Mouse (Mus musculus) urinary bladder, postnatal 10 days (tissue): ENCODE data around the gene Gcm1.

Source experiments
- DNase-seq: peaks from one replicate; pipeline ENCODE4 v3.0.0; 2022; ENCODE audit warnings: low spot score

The Gcm1 gene

DNA sequence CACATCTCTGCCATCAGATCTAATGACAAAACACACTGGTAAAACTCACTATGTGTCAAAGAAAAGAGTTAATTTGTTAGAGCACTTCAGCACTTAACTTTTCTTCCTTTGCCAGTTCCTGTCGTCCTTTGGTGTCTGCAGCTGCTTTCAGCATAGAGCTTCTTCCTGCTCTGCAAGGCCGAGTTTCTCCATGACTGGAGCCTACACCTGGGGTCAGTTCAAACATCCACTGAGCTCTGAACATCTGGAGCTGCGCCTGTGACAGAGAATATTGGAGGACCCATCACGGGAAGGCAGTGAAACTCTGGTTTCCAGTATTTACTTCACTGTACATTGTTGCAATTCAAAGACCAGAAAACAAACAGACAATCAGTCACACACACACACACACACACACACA is 49.7 kb downstream of the Gcm1 start:
- DNase-seq: no peak

DNA sequence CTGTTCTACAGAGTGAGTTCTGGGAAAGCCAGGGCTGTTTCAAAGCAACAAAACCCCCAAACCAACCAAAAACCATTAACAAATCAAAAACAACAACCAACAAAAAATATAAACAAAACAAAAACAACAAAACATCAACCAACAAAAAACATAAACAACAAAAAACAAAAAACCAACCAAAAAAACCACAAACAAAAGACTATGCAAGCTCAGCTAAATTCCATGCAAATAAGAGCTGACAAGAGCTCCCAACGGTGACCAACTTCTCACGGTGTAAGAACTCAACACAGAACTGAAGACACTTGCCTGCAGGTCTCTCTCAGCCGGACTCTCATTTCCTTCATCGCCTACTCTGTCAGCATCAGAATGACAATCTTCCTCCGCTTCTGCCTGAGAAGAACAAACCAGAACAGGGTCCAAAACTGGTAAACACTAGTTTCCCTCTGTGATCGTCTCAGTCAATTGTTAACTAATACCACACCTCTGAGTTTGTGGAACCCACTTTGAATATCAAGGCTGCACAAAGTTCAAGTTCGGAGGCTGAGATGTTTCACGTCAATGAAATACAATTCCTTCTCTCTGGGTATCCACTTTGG is 52.3 kb downstream of the Gcm1 start:
- no peak for DNase-seq

DNA sequence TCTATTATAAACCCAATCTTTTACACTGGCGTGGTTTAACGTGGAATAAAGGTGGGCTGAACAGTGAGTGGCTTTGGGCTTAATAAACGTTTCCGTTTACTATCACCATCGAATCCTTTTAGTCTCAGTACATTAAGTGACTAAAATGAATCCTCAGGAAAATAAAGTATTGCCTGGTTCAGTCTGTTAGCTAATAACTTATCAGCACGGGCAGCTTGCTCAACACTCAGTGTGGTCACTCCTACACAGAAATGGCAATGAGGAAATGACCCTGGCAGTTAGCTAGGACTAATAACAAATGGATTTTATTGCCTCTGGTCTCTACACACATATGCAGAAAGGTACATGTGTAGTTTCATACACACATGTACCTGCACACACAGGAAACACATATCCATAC is 53.2 kb downstream of the Gcm1 start:
- no peak for DNase-seq

DNA sequence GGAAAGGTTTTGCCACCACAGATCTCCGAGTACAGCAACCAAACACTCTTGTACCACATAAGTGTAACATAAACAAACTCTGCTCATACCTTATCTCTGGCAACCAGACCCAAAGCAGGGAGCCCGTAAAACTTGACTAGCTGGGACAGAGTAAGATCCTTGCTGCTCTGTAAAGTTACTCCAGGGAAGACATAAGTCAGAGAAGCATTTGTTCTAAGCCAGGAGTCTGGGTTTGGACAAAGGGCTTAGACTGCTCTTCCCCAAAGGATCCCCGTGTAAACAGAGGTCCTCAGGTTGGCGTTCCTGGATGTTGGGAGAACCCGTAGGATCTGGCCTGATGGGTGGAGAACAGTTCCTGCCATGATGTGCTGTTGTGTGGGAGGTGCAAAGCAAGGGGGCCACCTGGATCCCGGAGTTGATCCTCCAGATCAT is 53.8 kb downstream of the Gcm1 start:
- no peak for DNase-seq

DNA sequence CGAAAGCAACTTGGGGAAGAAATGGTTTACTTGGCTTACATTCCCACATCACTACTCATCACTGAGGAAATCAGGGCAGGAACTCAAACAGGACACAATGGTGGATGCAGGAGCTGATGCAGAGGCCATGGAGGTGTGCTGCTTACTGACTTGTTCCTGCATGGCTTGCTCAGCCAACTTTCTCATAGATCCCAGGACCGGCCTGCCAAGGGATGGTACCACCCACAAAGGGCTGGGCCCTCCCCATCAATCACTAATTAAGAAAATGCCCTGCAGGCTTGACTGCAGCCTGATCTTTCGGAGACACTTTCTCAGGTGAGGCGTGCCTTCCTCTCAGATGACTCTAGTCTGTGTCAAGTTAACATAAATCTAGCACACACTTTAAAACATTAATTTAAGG is 55.1 kb downstream of the Gcm1 start:
- DNase-seq: no peak

DNA sequence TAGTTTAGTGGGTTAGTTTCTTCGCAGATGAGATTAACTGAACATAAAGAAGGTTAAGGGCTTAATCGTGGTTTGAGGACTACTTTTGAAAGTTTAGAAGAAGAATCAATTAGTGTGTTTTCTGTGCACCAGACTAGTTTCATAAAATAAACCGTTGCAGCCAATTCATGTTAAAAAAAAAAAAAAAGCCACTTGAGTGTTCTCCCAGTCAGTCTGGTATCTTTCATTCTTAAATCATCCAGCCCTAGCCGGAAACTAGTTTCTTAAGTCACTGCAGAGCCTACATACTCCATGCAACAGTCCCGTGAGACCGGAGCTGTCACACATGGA is 55.8 kb downstream of the Gcm1 start:
- no peak for DNase-seq

DNA sequence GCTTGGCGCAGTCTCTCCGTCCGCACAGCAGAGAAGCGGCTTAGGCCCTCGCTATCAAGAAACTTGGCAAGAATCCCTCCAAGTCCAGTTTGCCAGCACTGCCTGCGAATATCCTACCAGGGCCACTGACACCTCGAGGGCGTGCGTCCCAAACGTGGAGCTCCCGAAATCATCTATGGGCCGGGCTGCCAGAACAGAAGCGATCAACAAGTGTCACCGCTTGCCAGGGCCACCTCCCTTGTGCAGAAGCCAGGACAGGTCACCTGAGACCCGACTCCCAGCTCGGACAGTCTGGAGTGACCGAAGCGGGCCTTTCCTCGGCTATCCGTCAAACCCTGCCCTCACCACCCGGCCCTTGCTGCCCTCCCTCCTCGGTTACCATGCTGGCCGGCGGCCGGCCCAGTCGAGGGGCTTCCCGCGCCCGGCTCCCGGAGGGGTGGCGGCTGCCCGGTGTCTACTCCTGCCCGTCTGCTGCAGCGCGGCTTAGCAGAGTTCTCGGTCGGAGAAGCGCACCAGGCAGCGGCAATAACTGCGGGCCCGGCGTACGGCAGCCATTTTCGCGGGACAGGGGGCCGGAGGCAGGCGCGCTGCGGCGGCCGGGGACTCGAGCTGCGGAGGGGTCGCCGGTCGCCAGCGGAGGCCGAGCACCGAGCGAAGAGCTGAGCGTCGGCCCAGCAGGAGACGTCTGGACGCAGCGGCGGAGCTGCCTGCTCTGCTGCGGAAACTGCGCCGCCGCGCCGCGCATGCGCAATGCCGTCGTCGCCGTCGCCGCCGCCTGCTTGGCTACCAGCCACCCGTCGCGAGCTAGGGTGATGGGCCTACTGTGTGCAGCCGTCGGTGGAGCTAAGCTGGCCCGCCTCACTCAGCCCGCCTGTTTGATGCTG is 56.4 kb downstream of the Gcm1 start:
- DNase-seq: peak; percentile 29

DNA sequence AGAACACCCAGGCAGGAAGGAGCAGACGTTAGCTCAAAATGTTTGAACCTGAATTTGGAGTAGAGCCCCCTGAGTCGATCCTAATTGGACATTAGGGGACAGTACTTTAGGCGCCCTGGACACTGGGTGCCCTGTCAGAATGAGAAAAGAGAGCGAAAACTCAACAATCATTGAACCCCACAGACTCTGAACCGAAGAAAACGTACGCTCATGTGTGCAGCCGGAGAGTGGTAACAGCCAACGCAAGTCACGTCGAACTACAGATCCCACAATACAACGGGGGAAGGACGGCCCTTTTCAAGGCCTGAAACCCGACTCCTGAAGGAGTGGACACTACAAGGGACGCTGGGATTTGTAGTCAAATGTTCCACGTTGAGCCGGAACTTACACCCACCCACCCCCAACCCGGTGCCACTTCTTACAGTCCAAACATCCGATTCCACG is 57.1 kb downstream of the Gcm1 start, which contains the start of the genes Fbxo9 and Ick:
Fbxo9 (minus strand) TSS at position 270 of the 444 bp plus-strand sequence.
Ick (plus strand) TSS at position 397 of the 444 bp plus-strand sequence.
- DNase-seq: peak; percentile 49

DNA sequence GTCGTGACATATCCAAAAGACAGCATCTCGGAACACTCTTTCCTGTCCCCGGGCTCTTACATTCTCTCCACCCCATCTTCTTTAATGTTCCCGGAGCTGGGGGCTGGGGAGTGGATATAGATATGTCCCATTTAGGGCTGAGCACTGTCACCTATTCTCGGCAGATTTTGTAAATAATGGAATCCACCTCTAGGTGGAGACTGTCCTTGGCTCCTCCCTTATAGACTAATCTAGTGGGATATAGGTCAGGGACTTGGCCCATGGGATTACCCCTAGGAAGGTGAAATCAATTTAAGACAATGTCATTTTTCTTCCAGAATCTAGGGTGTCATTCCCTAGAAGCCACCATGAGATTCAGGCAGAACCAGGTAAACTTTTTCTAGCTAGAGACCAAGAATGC is 57.9 kb downstream of the Gcm1 start:
- DNase-seq: no peak

DNA sequence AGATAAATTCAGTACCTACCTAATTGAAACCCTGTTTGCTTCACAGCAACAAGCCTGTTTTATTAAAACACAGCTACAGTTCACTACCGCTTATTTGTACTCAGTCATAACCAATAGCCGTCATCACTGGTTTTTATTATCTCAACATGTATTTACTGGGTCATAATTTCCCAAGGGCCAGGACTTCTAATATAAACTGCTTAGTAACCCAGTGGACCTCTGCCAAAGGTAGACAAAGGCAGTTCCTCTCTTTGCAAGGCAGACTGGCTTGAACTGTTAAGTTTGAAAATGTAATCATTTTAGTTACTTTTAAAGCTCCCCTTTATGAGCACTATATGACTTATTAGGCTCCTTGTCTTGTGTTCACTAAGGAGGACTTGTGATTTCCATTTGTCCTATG is 59.7 kb downstream of the Gcm1 start:
- no peak for DNase-seq

DNA sequence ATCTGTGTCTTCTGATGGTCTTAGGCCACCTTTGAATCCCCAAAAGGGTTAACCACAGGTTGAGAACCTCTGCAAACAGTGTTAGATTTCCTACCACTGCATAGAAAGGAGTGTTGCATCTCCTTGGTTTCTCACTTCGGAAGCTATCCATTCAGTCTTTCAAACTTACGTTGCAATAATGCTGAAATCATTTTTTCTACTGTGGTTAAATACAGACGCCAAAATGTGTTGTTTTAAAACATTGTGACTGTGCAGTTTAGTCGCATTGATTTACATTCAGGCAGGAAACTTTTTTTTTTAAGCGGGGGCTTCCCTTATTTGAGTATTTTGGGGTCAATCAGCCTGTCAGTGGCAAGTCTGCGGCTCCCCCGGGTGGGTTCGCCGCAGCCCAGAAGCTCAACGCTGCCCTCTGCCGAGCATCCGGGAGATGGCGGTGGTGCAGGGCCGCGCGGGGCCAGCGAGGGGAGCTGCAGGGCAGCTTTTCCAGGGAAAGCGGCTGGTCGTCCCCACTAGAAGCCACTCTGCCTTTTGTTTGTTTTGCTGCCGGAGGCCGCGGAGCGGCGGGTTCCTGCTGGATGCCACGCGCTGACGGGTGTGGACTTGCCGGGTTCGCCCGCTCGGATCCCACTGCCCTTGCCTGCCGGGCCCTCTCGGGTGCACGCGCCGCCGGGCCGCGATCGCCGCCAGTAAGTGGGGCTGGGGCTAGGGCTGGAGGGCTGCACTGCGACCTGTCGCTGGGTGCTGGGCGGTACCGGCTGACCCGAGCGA is 61.2 kb downstream of the Gcm1 start:
- DNase-seq: peak; percentile 75

DNA sequence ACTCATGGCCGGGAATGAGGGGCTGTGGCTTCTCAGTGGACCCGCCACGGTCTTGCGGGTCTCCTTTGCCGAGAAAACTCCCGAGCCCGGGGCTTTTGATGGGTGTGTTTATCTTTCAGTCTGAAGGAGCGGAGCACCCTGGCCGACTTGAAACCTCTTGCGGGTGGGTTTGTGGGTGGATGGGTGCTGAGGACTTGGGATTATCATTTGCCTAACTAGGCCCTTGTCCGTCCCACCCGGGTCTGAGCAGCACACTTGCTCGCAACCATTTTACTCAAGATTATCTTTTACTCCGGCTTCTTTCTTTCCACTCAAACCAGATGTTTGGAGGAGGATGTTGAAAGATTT is 61.8 kb downstream of the Gcm1 start:
- no peak for DNase-seq
